ENCODE assay signal across 25 mouse cellular contexts in genomic region chr8:108215026-108215425, GRCm38 (mm10).
DNase-seq lines count a peak whose midpoint lies in the region; ATAC-seq lines count a peak whose summit lies in the region.
"Had no signal": no experiment of that assay in that cellular context is flagged by ENCODE, and none has a peak within 500 bp of the region (broad histone marks: within the 10 kb centered on the region; RNA-seq: fewer than 3 reads in every experiment).

No protein-coding gene starts in this region.

- no peak overlapping the region for H3K9ac ChIP-seq in liver, embryonic 11.5 days (ENCODE audit: low read depth, low read length)
- H3K9ac ChIP-seq: embryonic facial prominence, embryonic 13.5 days; embryonic facial prominence, embryonic 15.5 days; forebrain, embryonic 13.5 days; forebrain, embryonic 15.5 days; forebrain, postnatal 0 days had no signal

- H3K27me3 ChIP-seq in liver, embryonic 11.5 days (replicated peaks; ENCODE audit: control insufficient read depth, insufficient read depth, low read length) = no peaks in the 10 kb centered on the region
- H3K27me3 ChIP-seq: embryonic facial prominence, embryonic 13.5 days; embryonic facial prominence, embryonic 15.5 days; forebrain, embryonic 15.5 days; Patski had no signal

- no peaks in the 10 kb centered on the region for H3K4me1 ChIP-seq in liver, embryonic 11.5 days (replicated peaks; ENCODE audit: control insufficient read depth, insufficient read depth, low read length)
- H3K4me1 ChIP-seq: embryonic facial prominence, embryonic 15.5 days had no signal

- DNase-seq in testis, postnatal 14 days (ENCODE audit: low spot score) = peak; percentile 29
- no peak for DNase-seq in testis, postnatal 10 days (ENCODE audit: low spot score)
- DNase-seq in ES-CJ7 (ENCODE audit: low read depth, low spot score) = peak; percentile 41
- peak; percentile 57 for DNase-seq in R1 (ENCODE audit: low read depth, low spot score)
- DNase-seq in cerebellum, adult 11-12 months = no peak
- DNase-seq in liver, embryonic 11.5 days (ENCODE audit: low spot score) = no peak
- no peak for DNase-seq in frontal cortex, adult 2 months (ENCODE audit: extremely low spot score in 1 of 2, low spot score in 1 of 2)
- DNase-seq: adrenal gland, adult 8-10 months; adrenal gland, postnatal 14 days; adrenal gland, postnatal 36 days; cerebellum, adult 18-20 months; cerebellum, adult 8-10 months; cerebellum, adult 9-11 months; cerebellum, postnatal 14 days; cerebellum, postnatal 36 days; embryo, embryonic 11 days; forebrain, postnatal 0 days had no signal

- H3K9me3 ChIP-seq in liver, embryonic 11.5 days (ENCODE audit: control insufficient read depth, low read length) = no peaks in the 10 kb centered on the region
- H3K9me3 ChIP-seq: embryonic facial prominence, embryonic 13.5 days; embryonic facial prominence, embryonic 15.5 days; forebrain, embryonic 13.5 days; forebrain, embryonic 15.5 days had no signal

- H3K4me2 ChIP-seq in liver, embryonic 11.5 days = no peak overlapping the region
- H3K4me2 ChIP-seq: embryonic facial prominence, embryonic 13.5 days; embryonic facial prominence, embryonic 15.5 days; forebrain, embryonic 13.5 days; forebrain, embryonic 15.5 days had no signal

- H3K4me3 ChIP-seq in liver, embryonic 11.5 days (ENCODE audit: low read depth, low read length) = no peak overlapping the region
- H3K4me3 ChIP-seq: embryonic facial prominence, embryonic 13.5 days; embryonic facial prominence, embryonic 15.5 days; erythroblast, embryonic 14.5 days; forebrain, embryonic 13.5 days; forebrain, embryonic 15.5 days had no signal

- WGBS in liver, embryonic 11.5 days = 92% methylated on average over 3 of the region's 3 CpGs

- H3K36me3 ChIP-seq in liver, embryonic 11.5 days (ENCODE audit: control insufficient read depth, insufficient read depth, low read length) = no peaks in the 10 kb centered on the region
- H3K36me3 ChIP-seq: embryonic facial prominence, embryonic 13.5 days; embryonic facial prominence, embryonic 15.5 days; forebrain, embryonic 15.5 days; G1E had no signal

- ATAC-seq in liver, embryonic 11.5 days (replicated peaks; ENCODE audit: low FRiP score) = no peak
- ATAC-seq: activated CD4-positive, CD25-positive, alpha-beta regulatory T cell, adult 4 months; forebrain, embryonic 13.5 days; forebrain, embryonic 15.5 days; forebrain, postnatal 0 days; Patski had no signal

- no peak overlapping the region for H3K27ac ChIP-seq in liver, embryonic 11.5 days (ENCODE audit: low read depth, low read length)
- H3K27ac ChIP-seq: embryonic facial prominence, embryonic 13.5 days; embryonic facial prominence, embryonic 15.5 days; forebrain, embryonic 13.5 days; forebrain, embryonic 15.5 days had no signal

Comparison
In these comparisons a context has a peak if more than half of its experiments do, and no peak if none do; other contexts are left out.
1. DNase-seq: peak in testis, postnatal 14 days (single experiment), ES-CJ7 (single experiment) and R1 (single experiment); none in testis, postnatal 10 days (single experiment), cerebellum, adult 11-12 months (single experiment), liver, embryonic 11.5 days (single experiment) and frontal cortex, adult 2 months (0 of 2).